Mouse (Mus musculus): Measurements from ENCODE around the gene Cldn5.

GRCm38 (mm10) chr16:18796645-18797044, 20.0 kb downstream of the Cldn5 start:
- TF ChIP-seq FOSL1 (IDR thresholded peaks at IDR 0.05; ENCODE audit: insufficient read depth, low read length, poor library complexity, severe bottlenecking) (no peak), CTCF (IDR thresholded peaks at IDR 0.05; ENCODE audit: control insufficient read depth, insufficient read depth, insufficient read length) (no peak), MYOD1 (IDR thresholded peaks at IDR 0.05; ENCODE audit: control insufficient read depth, insufficient read length, low read depth) (no peak), MAX (IDR thresholded peaks at IDR 0.05) (no peak), USF1 (IDR thresholded peaks at IDR 0.05; ENCODE audit: low read depth) (no peak), MYOG (IDR thresholded peaks at IDR 0.05; ENCODE audit: control insufficient read depth, extremely low read depth, insufficient read length) (no peak)

Data from C2C12 (cell line).